Mouse (Mus musculus) embryonic fibroblast, embryonic 13.5 days (primary cell): ENCODE results near the gene Lmo7.

ENCODE experiments used
- CTCF ChIP-seq: IDR thresholded peaks from 2 replicates; pipeline ENCODE4 v1.5.1; 2011; ENCODE audit warnings: mild to moderate bottlenecking, control low read depth, low read length, moderate library complexity, borderline replicate concordance; ENCODE audit not compliant: insufficient read depth
- POLR2A ChIP-seq: IDR thresholded peaks from 2 replicates; pipeline ENCODE4 v1.6.1; 2011; ENCODE audit warnings: low read depth, mild to moderate bottlenecking, control low read depth, low read length, moderate library complexity

GRCm38 (mm10) chr14:101891903-101892448 lies 162.2 kb downstream of the Lmo7 start:
- no peak for TF ChIP-seq CTCF
- no peak for TF ChIP-seq POLR2A
